Mouse (Mus musculus) heart, postnatal 0 days (tissue): ENCODE data around the gene Wfdc18.

Experiments
- CTCF ChIP-seq: IDR thresholded peaks from 2 replicates; pipeline ENCODE4 v1.5.1; 2016; ENCODE audit warnings: antibody characterized with exemption, control low read depth, low read depth
- EP300 ChIP-seq: IDR thresholded peaks from 2 replicates; pipeline ENCODE4 v1.6.1; 2016; ENCODE audit warnings: antibody characterized with exemption, low read depth

DNA sequence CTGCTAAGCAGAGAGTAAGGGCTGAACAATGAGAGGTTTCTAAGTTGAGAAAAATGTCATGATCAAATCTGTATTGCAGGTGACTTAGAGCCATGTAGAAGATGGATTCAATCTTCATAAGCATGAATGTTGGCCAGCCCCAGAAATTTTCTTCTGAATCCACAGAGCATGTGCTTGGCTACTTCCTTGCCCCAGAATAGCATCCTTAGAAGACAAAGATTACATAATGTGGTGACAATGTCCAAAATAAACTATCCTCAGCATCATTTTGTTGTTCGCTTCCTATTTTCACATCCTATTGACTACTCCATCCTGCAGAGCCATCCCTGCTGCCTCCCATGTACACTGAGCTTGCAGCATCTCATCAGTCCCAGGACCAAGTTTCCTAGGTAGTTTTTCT lies 33.1 kb upstream of the Wfdc18 start:
- no peak for TF ChIP-seq EP300
- no peak for TF ChIP-seq CTCF
